Mouse (Mus musculus) kidney, embryonic 15.5 days (tissue): ENCODE results near the gene Ppp1cc. TPM values are rescaled to one million over a fixed set of nuclear protein-coding genes. Genes with fewer than 3 reads are reported as not detected.

Source experiments
- ATAC-seq: fragments of 200-750 bp; cut with Nextera tagmentation; replicated peaks from 2 replicates; pipeline ENCODE4 v1.8.0; 2017; ENCODE audit warnings: moderate TSS enrichment; ENCODE audit not compliant: low FRiP score
- H3K27ac ChIP-seq: fragments of 300-500 bp; sonication (generic); 2 replicates; pipeline ENCODE4 v1.5.1; 2015; ENCODE audit warnings: mild to moderate bottlenecking, inconsistent platforms
- H3K27me3 ChIP-seq: fragments of 300-500 bp; sonication (generic); 2 replicates; pipeline ENCODE4 v1.6.1; 2015; ENCODE audit warnings: inconsistent platforms
- H3K36me3 ChIP-seq: fragments of 300-500 bp; sonication (generic); 2 replicates; pipeline ENCODE4 v1.6.1; 2015; ENCODE audit warnings: inconsistent platforms
- H3K4me1 ChIP-seq: fragments of 300-500 bp; sonication (generic); 2 replicates; pipeline ENCODE4 v1.6.1; 2015; ENCODE audit warnings: inconsistent platforms
- H3K4me2 ChIP-seq: fragments of 300-500 bp; sonication (generic); 2 replicates; pipeline ENCODE4 v1.6.1; 2015; ENCODE audit warnings: moderate library complexity, mild to moderate bottlenecking, inconsistent platforms
- H3K4me3 ChIP-seq: fragments of 300-500 bp; sonication (generic); replicated peaks from 2 replicates; pipeline ENCODE4 v1.5.1; 2015; ENCODE audit warnings: mild to moderate bottlenecking, inconsistent platforms
- H3K9ac ChIP-seq: fragments of 300-500 bp; sonication (generic); 2 replicates; pipeline ENCODE4 v1.6.1; 2015; ENCODE audit warnings: mild to moderate bottlenecking, inconsistent platforms
- H3K9me3 ChIP-seq: fragments of 300-500 bp; sonication (generic); replicated peaks from 2 replicates; pipeline ENCODE4 v1.6.1; 2016; ENCODE audit warnings: inconsistent platforms
- WGBS: fragments of 180-500 bp; shearing (Covaris S2); methylation state at CpG from one replicate; pipeline ENCODE4 v1.1.7; 2015; ENCODE audit warnings: mixed read lengths; 5-methylcytosine and 5-hydroxymethylcytosine counted together
- polyA plus RNA-seq: library from polyadenylated mRNA; unstranded; fragments of >200 nt; fragmentation: Nextera tagmentation; extraction: Ambion mirVana; gene quantifications from 2 replicates; pipeline ENCODE4 v1.2.1, GENCODE M21; 2015

Ppp1cc gene
- 257 and 264 TPM in 2 replicates for polyA plus RNA-seq

DNA sequence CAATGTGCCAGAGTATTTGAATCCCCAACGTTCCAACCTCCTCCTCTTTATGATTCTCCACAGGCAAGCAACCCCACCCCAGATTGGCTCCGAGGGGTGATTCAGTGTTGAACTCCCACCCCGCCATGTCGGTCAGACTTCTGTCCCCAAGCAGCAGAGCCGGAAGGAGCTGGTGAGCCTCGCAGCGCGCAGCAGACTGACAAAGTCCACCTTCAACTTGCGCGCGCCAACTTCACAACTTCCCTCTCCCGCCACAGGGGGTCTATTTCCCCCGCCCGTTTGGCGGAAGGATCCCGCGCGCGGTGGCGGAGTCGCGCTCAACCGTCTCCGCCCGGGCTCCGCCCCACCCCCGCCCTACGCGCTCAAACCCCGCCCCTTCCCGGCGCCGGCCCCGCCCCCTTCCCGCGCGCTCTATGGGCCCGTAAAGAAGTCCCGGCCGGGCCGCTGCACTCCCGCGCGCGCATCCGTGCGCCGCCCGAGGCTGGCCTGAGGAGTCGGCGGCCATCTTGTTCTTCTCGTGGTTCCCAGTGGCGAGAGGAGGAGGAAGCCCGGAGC is at the start of gene Ppp1cc:
Gene Ppp1cc, plus strand, starts transcription at position 452 of the 555 bp plus-strand sequence.
- Histone ChIP-seq H3K4me3 (peak within 1 kb of the TSS; percentile 63), H3K27me3 (no peaks in the 10 kb centered on the region), H3K9ac (peak within 1 kb of the TSS; percentile 77), H3K9me3 (no peaks in the 10 kb centered on the region), H3K36me3 (peaks cover 24% of the 10 kb centered on the region), H3K4me2 (peak within 1 kb of the TSS; percentile 83), H3K4me1 (peaks cover 66% of the 10 kb centered on the region), H3K27ac (peak within 1 kb of the TSS; percentile 94)
- ATAC-seq: peak; percentile 95
- WGBS: 1% methylated on average over 52 of the region's 54 CpGs

DNA sequence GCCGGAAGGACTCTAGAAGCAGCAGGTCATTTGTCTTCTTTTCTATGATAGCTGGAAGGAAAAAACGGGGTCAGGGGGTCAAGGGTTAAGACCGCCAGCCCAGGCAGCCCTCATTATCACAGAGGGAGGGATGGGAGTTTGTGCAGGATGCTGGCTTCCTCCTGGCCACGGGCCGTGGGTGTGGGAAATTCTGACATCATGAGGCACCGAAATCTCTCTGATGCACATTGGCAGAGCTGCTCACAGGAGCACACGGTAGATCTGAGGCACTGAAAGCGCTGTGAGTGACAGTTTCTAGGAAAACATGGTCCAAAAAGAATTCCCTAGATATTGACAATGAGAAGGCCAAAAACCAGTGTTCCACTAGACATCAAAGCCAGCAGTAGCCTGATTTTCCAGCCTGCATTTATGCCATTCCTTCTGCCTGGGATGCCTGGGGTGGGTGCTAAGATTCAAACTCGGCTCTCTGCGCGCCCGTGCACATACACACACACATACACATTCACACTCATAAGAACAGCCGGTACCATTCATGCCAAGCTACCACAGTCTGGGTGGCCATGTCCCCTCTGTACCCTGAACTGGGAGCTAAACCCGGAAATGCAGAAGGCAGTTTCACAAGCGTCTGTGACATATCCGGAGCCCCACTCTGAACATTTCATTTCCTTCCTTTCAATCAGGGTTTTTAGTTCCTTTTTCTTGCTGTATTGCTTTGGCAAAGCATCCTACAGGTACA is 48.6 kb upstream of the Ppp1cc start:
- Histone ChIP-seq H3K36me3 (no peaks in the 10 kb centered on the region), H3K4me3 (no peak overlapping the region), H3K4me2 (no peak overlapping the region), H3K9me3 (no peaks in the 10 kb centered on the region), H3K4me1 (0 out of 2 replicates have a peak, but pooled peaks cover 5% of the 10 kb centered on the region), H3K27ac (no peak overlapping the region), H3K9ac (no peak overlapping the region), H3K27me3 (no peaks in the 10 kb centered on the region)
- 54% methylated on average over 16 of the region's 16 CpGs for WGBS
- ATAC-seq: no peak

DNA sequence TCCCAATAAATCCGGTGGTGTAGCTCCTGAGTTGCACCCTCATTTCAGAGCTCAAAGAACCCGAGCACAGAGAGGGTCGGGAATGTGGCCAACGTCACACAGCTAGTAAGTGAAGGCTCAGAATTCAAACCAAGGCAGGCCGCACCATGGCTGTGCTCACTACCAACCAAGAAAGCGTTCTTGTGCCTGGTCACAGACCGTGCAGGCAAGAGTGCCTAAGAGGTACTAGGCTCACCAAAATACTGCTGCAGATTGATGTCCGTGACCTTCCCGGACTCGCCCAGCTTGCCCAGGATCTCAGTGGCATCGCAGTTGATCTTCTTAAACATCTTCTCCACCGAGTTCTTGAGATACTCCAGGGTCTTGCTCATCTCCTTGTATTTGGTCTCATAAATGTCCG is 47.5 kb upstream of the Ppp1cc start:
- no peaks in the 10 kb centered on the region for H3K27me3 ChIP-seq
- no peak overlapping the region for H3K9ac ChIP-seq
- no peak overlapping the region for H3K27ac ChIP-seq
- 0 out of 2 replicates have a peak, but pooled peaks cover 5% of the 10 kb centered on the region for H3K4me1 ChIP-seq
- H3K4me2 ChIP-seq: no peak overlapping the region
- no peak overlapping the region for H3K4me3 ChIP-seq
- 93% methylated on average over 13 of the region's 13 CpGs for WGBS
- ATAC-seq: no peak
- no peaks in the 10 kb centered on the region for H3K36me3 ChIP-seq
- no peaks in the 10 kb centered on the region for H3K9me3 ChIP-seq

DNA sequence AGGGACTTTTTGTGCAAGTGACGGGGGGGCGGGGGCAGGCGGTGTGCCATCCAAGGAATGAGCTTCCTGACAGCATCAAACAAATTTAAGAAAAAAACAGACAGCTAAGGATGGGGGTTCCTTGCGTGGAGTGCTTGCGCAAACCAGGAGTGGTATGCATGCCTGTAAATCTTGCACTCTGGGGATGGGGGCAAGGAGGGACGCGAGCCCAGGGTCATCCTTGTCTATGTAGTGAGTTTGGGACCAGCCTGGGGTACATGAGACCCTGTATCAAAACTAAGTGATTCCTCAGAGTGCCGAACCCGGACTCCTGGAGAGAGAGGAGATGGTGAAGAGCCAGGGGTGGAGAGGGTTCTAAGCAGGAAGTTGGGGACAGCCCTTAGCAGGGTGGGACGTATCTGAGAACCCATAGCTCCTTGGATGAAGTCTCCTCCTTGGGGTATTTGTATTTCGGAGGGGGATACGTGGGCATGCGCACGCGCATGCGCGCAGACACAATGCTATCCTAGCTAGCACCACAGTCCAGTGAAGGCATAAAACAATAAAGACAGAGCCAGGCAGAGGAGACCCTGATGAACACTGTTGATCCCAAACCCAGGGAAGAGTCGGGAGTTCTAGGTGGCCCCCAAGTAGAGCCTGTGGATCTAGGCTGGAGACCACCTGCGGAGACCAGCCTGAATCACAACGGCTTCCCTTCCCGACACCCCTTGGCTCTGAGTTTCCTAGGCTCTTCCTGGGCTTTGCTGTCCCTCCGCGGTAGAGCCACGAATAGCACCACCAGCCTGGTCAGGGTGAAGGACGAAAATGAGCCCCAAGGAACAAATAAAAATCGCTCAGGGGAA is 46.8 kb upstream of the Ppp1cc start:
- H3K9me3 ChIP-seq: 0 out of 2 replicates have a peak, but pooled peaks cover 3% of the 10 kb centered on the region
- H3K4me1 ChIP-seq: 0 out of 2 replicates have a peak, but pooled peaks cover 5% of the 10 kb centered on the region
- H3K27me3 ChIP-seq: no peaks in the 10 kb centered on the region
- H3K27ac ChIP-seq: no peak overlapping the region
- H3K4me3 ChIP-seq: peak overlapping the region; percentile 7; the same call in 1 of the 2 replicates
- H3K4me2 ChIP-seq: peak overlapping the region; percentile 36
- H3K9ac ChIP-seq: no peak overlapping the region
- H3K36me3 ChIP-seq: no peaks in the 10 kb centered on the region
- 68% methylated on average over 26 of the region's 26 CpGs for WGBS
- no peak for ATAC-seq

DNA sequence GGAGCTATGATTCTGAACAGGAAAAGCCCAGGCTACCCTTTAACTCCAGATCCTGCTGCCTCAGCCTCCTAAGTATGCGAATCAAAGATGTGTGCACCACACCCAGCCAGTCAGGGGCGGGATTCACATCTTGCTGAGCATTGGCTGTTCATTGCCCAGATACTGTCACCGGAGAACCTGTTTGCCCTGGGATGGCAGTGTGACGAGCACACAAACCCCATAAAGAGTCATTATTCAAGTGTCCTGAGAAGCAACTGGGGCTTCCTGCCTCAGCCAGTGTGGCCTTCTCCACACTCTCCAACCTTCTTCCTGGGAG is 46.2 kb upstream of the Ppp1cc start:
- Histone ChIP-seq H3K27ac (no peak overlapping the region), H3K9me3 (0 out of 2 replicates have a peak, but pooled peaks cover 3% of the 10 kb centered on the region), H3K4me3 (peak overlapping the region; percentile 7; the same call in 1 of the 2 replicates), H3K36me3 (no peaks in the 10 kb centered on the region), H3K27me3 (no peaks in the 10 kb centered on the region), H3K4me1 (0 out of 2 replicates have a peak, but pooled peaks cover 5% of the 10 kb centered on the region), H3K9ac (no peak overlapping the region), H3K4me2 (peak overlapping the region; percentile 36)
- no peak for ATAC-seq
- WGBS: 36% methylated on average over 4 of the region's 4 CpGs

DNA sequence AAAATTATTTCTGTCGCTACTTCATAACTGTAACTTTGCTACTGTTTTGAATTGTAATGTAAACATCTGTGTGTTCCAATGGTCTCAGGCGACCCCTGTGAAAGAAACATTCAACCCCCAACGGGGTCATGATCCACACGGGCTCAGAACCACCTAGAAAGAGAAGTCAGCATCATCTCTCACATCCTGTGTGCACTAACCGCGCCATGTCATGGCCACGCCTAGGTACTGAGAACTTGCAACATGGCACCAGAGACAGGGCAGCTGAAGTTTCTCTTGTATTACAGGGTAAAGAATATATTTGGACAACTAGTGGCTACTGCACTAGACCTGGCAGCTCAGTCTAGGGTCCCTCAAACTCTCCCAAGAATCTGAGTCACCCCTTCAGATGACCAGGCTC is 44.6 kb upstream of the Ppp1cc start:
- H3K9me3 ChIP-seq: 0 out of 2 replicates have a peak, but pooled peaks cover 3% of the 10 kb centered on the region
- 78% methylated on average over 7 of the region's 7 CpGs for WGBS
- H3K4me2 ChIP-seq: no peak overlapping the region
- 0 out of 2 replicates have a peak, but pooled peaks cover 5% of the 10 kb centered on the region for H3K4me1 ChIP-seq
- H3K9ac ChIP-seq: no peak overlapping the region
- H3K27ac ChIP-seq: no peak overlapping the region
- ATAC-seq: no peak
- no peaks in the 10 kb centered on the region for H3K27me3 ChIP-seq
- H3K4me3 ChIP-seq: no peak overlapping the region
- no peaks in the 10 kb centered on the region for H3K36me3 ChIP-seq

DNA sequence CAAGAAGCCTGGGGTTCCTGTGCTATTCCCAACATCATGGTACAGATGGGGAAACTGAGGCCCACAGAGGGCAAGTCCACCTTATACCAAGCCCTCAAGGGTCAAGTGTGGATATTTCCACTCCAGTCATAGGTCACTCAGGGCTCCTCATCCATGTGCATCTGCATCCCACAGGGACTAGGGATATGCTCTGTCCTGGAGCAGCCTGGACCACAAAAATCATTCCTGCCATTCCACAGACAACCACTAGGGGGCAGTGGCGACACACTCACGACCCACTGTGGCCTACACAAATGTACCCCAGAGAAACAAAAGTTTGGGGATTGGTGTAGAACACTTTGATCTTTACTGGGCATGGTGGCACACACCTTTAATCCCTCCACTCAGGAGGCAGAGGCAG is 43.9 kb upstream of the Ppp1cc start:
- ATAC-seq: 0 out of 2 replicates have a peak, but pooled peaks have one; percentile 46
- Histone ChIP-seq H3K27ac (no peak overlapping the region), H3K4me3 (no peak overlapping the region), H3K27me3 (no peaks in the 10 kb centered on the region), H3K4me1 (0 out of 2 replicates have a peak, but pooled peaks cover 2% of the 10 kb centered on the region), H3K4me2 (no peak overlapping the region), H3K36me3 (no peaks in the 10 kb centered on the region), H3K9me3 (0 out of 2 replicates have a peak, but pooled peaks cover 3% of the 10 kb centered on the region), H3K9ac (no peak overlapping the region)
- WGBS: 3% methylated on average over 2 of the region's 2 CpGs

DNA sequence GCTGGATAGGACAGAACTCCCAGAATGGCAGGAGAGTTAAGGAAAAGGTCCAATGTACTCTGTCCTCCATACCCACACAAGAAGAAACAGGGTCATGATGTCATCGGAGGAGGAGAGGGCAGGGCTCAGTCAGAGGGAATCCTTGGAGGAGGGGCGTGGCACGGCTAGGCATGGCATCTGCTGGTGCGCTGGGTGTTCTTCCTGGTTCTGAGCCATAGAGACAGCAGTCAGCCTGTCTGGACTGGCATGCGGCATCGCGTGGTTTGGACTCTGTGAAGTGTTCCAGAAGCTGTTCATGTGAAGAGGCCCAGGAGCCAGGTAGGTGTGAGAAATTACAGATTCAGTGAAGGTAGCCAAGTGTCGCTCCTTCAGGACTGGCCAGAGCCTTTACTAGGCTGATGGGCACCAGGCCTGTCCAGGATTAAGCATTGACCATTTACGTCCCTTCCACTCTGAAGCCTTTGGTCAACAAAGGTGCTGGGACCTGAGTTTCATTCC is 42.8 kb upstream of the Ppp1cc start:
- H3K9ac ChIP-seq: no peak overlapping the region
- whole genome bisulfite sequencing: 92% methylated on average over 9 of the region's 9 CpGs
- no peaks in the 10 kb centered on the region for H3K27me3 ChIP-seq
- H3K4me1 ChIP-seq: no peaks in the 10 kb centered on the region
- H3K4me3 ChIP-seq: no peak overlapping the region
- 0 out of 2 replicates have a peak, but pooled peaks cover 3% of the 10 kb centered on the region for H3K9me3 ChIP-seq
- H3K4me2 ChIP-seq: no peak overlapping the region
- no peak overlapping the region for H3K27ac ChIP-seq
- no peaks in the 10 kb centered on the region for H3K36me3 ChIP-seq
- no peak for ATAC-seq

DNA sequence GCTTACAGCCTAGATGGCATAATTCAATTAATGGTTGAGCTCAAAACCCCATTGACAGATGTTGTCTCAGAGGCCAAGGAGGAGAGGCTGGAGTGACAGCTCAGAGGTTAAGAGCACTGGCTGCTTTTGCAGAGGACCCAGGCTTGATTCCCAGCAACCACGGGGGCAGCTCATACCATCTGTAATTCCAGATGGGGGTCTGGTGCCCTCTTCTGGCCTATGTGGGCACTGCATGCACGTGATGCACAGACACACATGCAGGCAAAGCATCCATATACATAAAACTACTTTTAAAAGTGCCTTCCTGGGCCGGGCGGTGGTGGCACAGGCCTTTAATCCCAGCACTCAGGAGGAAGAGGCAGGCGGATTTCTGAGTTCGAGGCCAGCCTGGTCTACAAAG is 41.8 kb upstream of the Ppp1cc start:
- H3K27me3 ChIP-seq: no peaks in the 10 kb centered on the region
- H3K9ac ChIP-seq: no peak overlapping the region
- no peak for ATAC-seq
- WGBS: 86% methylated on average over 6 of the region's 6 CpGs
- H3K4me3 ChIP-seq: no peak overlapping the region
- no peak overlapping the region for H3K4me2 ChIP-seq
- H3K27ac ChIP-seq: no peak overlapping the region
- 0 out of 2 replicates have a peak, but pooled peaks cover 3% of the 10 kb centered on the region for H3K9me3 ChIP-seq
- no peaks in the 10 kb centered on the region for H3K4me1 ChIP-seq
- no peaks in the 10 kb centered on the region for H3K36me3 ChIP-seq

DNA sequence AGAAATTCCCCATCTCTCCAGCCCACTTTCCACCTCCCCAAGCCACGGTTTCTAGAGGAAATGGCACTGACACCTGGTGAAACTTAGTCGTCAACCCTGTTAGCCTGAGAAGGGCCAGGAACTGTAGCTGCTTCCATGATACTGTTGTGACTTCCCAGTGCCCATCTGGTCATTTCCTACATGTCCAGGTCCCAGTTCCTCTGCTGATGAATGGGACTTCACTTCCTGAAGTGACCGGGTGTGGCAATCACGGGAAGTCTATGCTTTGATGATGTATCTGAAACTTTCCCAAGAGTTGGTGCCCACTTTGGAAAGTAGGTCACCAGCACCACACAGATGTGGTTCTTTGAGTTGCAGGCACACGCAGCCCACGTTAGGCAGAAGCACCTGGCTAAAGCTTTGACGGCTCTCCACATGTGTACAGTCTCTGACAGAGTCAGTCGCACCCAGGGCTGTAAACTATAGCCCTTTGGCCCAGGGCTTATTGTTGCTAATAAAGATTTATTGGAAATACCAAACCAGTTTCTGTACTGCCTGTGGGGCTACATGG is 32.8 kb upstream of the Ppp1cc start:
- WGBS: 63% methylated on average over 8 of the region's 8 CpGs
- H3K27ac ChIP-seq: no peak overlapping the region
- no peak overlapping the region for H3K4me2 ChIP-seq
- no peak overlapping the region for H3K4me3 ChIP-seq
- no peak overlapping the region for H3K9ac ChIP-seq
- no peak for ATAC-seq
- no peaks in the 10 kb centered on the region for H3K27me3 ChIP-seq
- no peaks in the 10 kb centered on the region for H3K9me3 ChIP-seq
- H3K4me1 ChIP-seq: peaks cover 4% of the 10 kb centered on the region; the same call in 1 of the 2 replicates
- no peaks in the 10 kb centered on the region for H3K36me3 ChIP-seq

DNA sequence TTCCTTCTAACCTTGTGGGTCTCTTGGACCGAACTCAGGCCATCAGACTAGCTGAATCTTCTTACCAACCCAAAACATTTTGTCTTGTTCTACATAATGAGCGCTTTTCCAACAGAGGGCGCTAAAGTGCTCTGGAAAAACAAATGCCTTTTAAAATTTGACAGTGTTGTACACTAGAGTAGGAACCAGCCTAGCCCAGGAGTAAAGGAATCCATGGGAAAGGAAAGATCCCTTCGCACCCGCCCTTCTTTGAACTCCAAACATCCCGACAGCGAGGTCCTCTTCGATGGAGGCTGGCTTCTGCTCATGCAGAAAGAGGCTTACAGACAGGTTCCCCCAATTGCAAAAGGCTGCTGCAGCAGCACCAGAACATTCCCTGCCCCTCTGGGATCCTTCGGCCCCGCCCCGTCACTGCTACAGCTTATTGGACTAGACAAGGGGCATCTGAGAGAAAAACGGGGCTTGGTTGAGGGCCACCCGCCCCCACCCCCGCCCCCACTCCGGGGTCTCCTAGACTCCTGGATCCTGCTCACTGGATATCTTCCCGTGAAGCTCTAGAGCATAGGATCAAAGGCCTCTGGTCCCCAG is 28.9 kb upstream of the Ppp1cc start:
- 30% methylated on average over 16 of the region's 16 CpGs for WGBS
- Histone ChIP-seq H3K27me3 (0 out of 2 replicates have a peak, but pooled peaks cover 3% of the 10 kb centered on the region), H3K9me3 (no peaks in the 10 kb centered on the region), H3K27ac (no peak overlapping the region), H3K4me2 (peak overlapping the region; percentile 33), H3K4me1 (peaks cover 21% of the 10 kb centered on the region), H3K36me3 (no peaks in the 10 kb centered on the region), H3K4me3 (no peak overlapping the region), H3K9ac (no peak overlapping the region)
- 0 out of 2 replicates have a peak, but pooled peaks have one; percentile 24 for ATAC-seq
